Mouse (Mus musculus) limb, embryonic 13.5 days (tissue): Measurements from ENCODE around the gene Eml2. TPM values are rescaled to one million over a fixed set of nuclear protein-coding genes. Genes with fewer than 3 reads are reported as not detected.

ENCODE experiments used
- ATAC-seq: fragments of 200-750 bp; cut with Nextera tagmentation; 2 replicates; pipeline ENCODE4 v1.8.0; 2017; ENCODE audit warnings: low read depth, moderate number of reproducible peaks, moderate TSS enrichment; ENCODE audit not compliant: low FRiP score
- H3K27ac ChIP-seq: fragments of 300-500 bp; sonication (generic); 2 replicates; pipeline ENCODE4 v1.5.1; 2015; ENCODE audit warnings: inconsistent platforms, mild to moderate bottlenecking, moderate library complexity
- H3K27me3 ChIP-seq: fragments of 300-500 bp; sonication (generic); 2 replicates; pipeline ENCODE4 v1.6.1; 2015; ENCODE audit warnings: mild to moderate bottlenecking, inconsistent platforms
- H3K36me3 ChIP-seq: fragments of 300-500 bp; sonication (generic); 2 replicates; pipeline ENCODE4 v1.6.1; 2015; ENCODE audit warnings: inconsistent platforms, mild to moderate bottlenecking, moderate library complexity
- H3K4me1 ChIP-seq: fragments of 300-500 bp; sonication (generic); 2 replicates; pipeline ENCODE4 v1.6.1; 2015; ENCODE audit warnings: inconsistent platforms
- H3K4me2 ChIP-seq: fragments of 300-500 bp; sonication (generic); replicated peaks from 2 replicates; pipeline ENCODE4 v1.6.1; 2015; ENCODE audit warnings: inconsistent platforms, mild to moderate bottlenecking, moderate library complexity
- H3K4me3 ChIP-seq: fragments of 300-500 bp; sonication (generic); 2 replicates; pipeline ENCODE4 v1.5.1; 2015; ENCODE audit warnings: moderate library complexity, mild to moderate bottlenecking, inconsistent platforms
- H3K9ac ChIP-seq: fragments of 300-500 bp; sonication (generic); 2 replicates; pipeline ENCODE4 v1.6.1; 2015; ENCODE audit warnings: mild to moderate bottlenecking, inconsistent platforms
- H3K9me3 ChIP-seq: fragments of 300-500 bp; sonication (generic); 2 replicates; pipeline ENCODE4 v1.6.1; 2016; ENCODE audit warnings: inconsistent platforms
- WGBS: fragments of 180-500 bp; shearing (Covaris S2); methylation state at CpG from one replicate; pipeline ENCODE4 v1.1.7; 2015; 5-methylcytosine and 5-hydroxymethylcytosine counted together
- polyA plus RNA-seq: library from polyadenylated mRNA; unstranded; fragments of >200 nt; fragmentation: Nextera tagmentation; extraction: Ambion mirVana; gene quantifications from 2 replicates; pipeline ENCODE4 v1.2.1, GENCODE M21; 2015

The Eml2 gene
- polyA plus RNA-seq, 1 experiment from 2014 or later, result 5.5 TPM

DNA sequence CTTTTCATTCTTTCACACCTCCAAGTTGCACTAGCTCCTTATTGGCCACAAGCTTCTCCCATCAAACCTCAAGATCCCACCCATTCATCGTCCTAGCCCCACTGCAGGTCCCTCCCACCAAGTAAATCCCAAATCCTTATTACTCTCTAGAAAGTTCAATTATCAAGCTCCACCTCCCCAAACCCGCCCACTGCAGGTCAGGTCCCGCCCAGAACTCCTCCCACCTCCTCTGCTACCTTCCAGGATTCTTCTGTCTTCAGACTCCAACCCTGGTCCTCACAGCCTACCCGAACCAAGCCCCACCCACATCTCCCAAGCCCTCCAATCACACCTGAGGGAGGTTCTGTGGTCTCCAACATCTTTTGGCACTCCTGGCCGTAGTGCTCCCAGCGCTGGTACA is 12.0 kb upstream of the Eml2 start:
- peaks cover 68% of the 10 kb centered on the region for H3K27me3 ChIP-seq
- 0 out of 2 replicates have a peak overlapping the region, but pooled peaks have one; percentile 10 for H3K27ac ChIP-seq
- peak; percentile 84 for ATAC-seq
- H3K36me3 ChIP-seq, result no peaks in the 10 kb centered on the region
- H3K4me2 ChIP-seq, result peak overlapping the region; percentile 52
- peaks cover 38% of the 10 kb centered on the region for H3K4me1 ChIP-seq
- H3K9ac ChIP-seq, result no peak overlapping the region
- H3K9me3 ChIP-seq, result 0 out of 2 replicates have a peak, but pooled peaks cover 5% of the 10 kb centered on the region
- peak overlapping the region; percentile 8 for H3K4me3 ChIP-seq
- under 1% methylated on average over 6 of the region's 6 CpGs for WGBS

DNA sequence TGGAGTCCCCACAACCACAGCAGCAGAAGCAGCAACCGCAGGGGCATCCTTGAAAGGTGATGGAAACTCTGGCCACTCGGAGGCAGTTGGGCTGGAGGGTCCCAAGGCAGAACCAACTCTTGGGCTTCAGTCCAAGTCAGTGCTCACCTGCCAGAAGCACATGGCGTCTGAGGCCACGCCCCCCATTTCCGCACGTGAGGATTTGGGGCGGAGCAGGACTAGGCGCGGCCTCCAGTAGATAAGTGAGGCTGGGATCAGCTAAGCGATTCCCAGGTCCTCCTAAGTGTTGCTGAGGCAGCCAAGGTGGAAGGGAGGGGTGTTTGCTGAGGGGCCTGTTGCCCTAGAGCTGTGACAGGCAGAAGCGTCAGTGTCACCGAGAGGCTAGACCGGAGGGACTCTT is 11.2 kb upstream of the Eml2 start:
- H3K27ac ChIP-seq, result no peak overlapping the region
- no peak overlapping the region for H3K9ac ChIP-seq
- 0% methylated on average over 13 of the region's 13 CpGs for WGBS
- peaks cover 63% of the 10 kb centered on the region for H3K27me3 ChIP-seq
- peaks cover 31% of the 10 kb centered on the region for H3K4me1 ChIP-seq
- peak overlapping the region; percentile 52 for H3K4me2 ChIP-seq
- 0 out of 2 replicates have a peak, but pooled peaks cover 5% of the 10 kb centered on the region for H3K9me3 ChIP-seq
- peak overlapping the region; percentile 8; the same call in 1 of the 2 replicates for H3K4me3 ChIP-seq
- ATAC-seq, result no peak
- no peaks in the 10 kb centered on the region for H3K36me3 ChIP-seq

DNA sequence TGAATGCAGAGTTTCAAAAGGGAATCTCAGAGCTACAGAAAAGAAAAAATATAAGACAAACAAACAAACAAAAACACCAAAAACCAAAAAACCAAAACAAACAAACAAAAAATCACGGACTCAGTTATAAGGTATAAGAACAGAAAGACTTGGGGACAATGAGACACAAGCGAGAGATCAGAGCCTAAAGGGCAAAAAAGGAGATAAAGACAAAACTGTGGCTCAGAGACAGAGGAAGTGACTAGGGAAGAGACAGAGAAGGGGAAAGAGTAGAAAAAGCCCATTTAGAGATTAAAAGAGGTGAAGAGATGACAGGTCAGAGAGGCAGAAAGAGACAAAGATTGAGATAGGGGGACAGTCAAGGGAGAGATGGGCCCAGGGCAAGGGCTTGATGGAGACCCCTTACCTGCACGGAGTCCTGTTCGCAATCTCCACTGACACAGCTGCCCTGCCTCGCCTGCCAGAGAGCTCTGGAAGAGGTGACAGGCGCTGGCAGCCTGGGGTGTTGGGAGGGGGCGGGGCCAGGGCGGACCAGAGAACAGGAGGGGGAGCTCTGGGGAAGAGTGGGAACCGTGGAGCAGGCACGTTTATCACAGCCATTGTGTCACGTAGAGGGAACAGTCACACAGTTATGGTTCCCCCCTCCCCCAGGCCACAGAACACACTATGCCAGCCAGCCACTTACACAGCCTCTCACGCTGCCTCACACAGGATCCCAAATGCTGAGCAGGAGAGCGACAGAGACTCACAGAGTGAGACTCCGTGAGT is 10.4 kb upstream of the Eml2 start, which contains the start of gene Gipr:
Gipr (minus strand) TSS at position 472 of the 768 bp plus-strand sequence.
- peak within 1 kb of the TSS; percentile 32; the same call in 1 of the 2 replicates for H3K9ac ChIP-seq
- H3K4me3 ChIP-seq, result peak within 1 kb of the TSS; percentile 8; the same call in 1 of the 2 replicates

DNA sequence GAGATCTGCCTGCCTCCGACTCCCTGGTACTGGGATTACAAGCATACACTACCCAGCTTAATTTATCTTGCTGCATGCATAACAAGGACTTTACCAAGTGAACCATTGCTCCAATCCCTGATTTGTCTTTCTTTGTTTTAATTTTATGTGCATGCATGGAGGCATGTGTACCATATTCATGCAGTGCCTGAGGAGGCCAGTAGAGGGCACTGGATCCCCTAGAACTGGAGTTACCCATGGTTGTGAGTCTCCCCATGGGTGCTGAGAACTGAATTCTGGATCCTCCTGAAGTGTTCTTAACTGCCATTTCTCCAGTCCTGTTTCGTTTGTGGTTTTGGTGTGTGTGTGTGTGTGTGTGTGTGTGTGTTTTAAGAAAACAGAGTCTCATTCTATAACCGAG is 9.2 kb upstream of the Eml2 start:
- Histone ChIP-seq H3K27me3 (peaks cover 49% of the 10 kb centered on the region), H3K9me3 (0 out of 2 replicates have a peak, but pooled peaks cover 5% of the 10 kb centered on the region), H3K4me2 (no peak overlapping the region), H3K27ac (no peak overlapping the region), H3K4me3 (no peak overlapping the region), H3K9ac (no peak overlapping the region), H3K36me3 (no peaks in the 10 kb centered on the region), H3K4me1 (peaks cover 24% of the 10 kb centered on the region)
- ATAC-seq, result no peak
- 88% methylated on average over 3 of the region's 3 CpGs for WGBS

More for the DNA sequence above, 10.4 kb upstream of the Eml2 start, which contains the start of gene Gipr:
- no peak for ATAC-seq
- 0 out of 2 replicates have a peak, but pooled peaks cover 5% of the 10 kb centered on the region for H3K9me3 ChIP-seq
- H3K36me3 ChIP-seq, result no peaks in the 10 kb centered on the region
- peaks cover 56% of the 10 kb centered on the region for H3K27me3 ChIP-seq
- 10% methylated on average over 14 of the region's 14 CpGs for WGBS
- peaks cover 24% of the 10 kb centered on the region for H3K4me1 ChIP-seq
- H3K27ac ChIP-seq, result no peak within 1 kb of the TSS
- peak within 1 kb of the TSS; percentile 52 for H3K4me2 ChIP-seq

DNA sequence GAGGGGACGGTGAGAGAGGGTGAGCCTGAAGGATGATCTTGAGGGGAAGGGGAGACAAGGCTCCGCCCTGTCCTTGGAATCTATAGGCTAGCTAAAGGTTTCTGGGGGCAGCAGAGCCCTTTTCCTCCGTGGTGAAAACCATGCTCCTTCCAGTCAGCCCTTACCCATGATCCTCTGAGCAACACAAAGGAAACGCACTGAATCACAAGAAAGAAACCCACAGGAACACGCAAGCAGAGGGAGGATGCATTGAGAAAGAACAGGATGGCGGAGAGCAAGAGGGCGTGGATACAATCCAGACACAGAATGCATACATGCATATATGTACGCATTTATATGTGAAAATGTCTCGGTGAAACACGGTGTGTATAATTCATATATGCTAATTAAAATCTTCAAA is 6.7 kb upstream of the Eml2 start:
- WGBS, result 67% methylated on average over 10 of the region's 10 CpGs
- H3K9ac ChIP-seq, result no peak overlapping the region

DNA sequence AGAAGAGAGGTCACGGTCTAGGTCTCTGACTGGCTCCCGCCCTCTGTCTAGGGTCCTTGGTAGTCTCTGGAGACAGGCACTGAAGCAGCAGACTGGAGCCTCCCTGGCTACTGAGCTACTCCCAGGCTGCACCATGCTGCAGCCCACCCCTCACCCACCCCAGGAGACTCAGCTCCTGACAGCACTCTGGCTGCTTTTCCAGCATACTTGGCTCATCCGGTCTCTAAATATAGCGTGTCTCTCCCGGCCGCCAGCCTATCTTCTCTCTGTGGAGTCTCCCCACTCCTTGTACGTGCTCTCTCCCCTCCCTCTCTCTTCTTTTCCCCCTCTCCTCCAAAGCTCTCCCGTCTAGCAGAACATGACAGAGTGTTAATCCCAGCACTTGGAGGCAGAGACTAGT is 6.1 kb upstream of the Eml2 start:
- ATAC-seq, result no peak
- 62% methylated on average over 8 of the region's 8 CpGs for WGBS
- H3K9ac ChIP-seq, result no peak overlapping the region; the same call in 1 of the 2 replicates

More for the DNA sequence above, 6.7 kb upstream of the Eml2 start:
- Histone ChIP-seq H3K9me3 (0 out of 2 replicates have a peak, but pooled peaks cover 5% of the 10 kb centered on the region), H3K4me2 (no peak overlapping the region), H3K27me3 (peaks cover 42% of the 10 kb centered on the region), H3K4me3 (no peak overlapping the region), H3K4me1 (peaks cover 19% of the 10 kb centered on the region), H3K27ac (no peak overlapping the region), H3K36me3 (no peaks in the 10 kb centered on the region)
- ATAC-seq, result no peak

DNA sequence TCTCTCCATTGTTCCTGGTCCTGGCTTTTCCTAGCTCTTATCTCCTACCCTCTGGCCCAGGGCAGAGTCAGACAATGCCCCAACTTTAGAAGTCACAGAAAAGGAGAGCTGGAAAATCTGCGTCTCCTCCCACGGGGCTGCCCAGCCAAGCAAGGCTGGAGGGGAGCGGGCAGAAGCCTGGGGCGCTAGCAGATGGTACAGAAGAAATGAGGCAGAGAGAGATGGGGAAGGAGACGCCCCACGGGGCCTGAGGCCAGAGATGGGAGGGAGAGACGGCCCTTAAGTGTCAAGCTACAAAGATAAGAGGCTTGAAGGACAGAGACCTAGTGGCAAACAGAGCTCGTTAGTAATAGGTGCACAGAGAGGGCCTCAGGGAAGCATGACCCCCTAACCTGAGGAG is 4.4 kb upstream of the Eml2 start:
- no peaks in the 10 kb centered on the region for H3K36me3 ChIP-seq
- 0 out of 2 replicates have a peak, but pooled peaks cover 5% of the 10 kb centered on the region for H3K9me3 ChIP-seq
- H3K4me1 ChIP-seq, result peaks cover 11% of the 10 kb centered on the region
- 59% methylated on average over 8 of the region's 8 CpGs for WGBS
- H3K4me2 ChIP-seq, result no peak overlapping the region
- H3K27ac ChIP-seq, result no peak overlapping the region
- H3K27me3 ChIP-seq, result peaks cover 43% of the 10 kb centered on the region
- no peak for ATAC-seq
- no peak overlapping the region for H3K9ac ChIP-seq
- H3K4me3 ChIP-seq, result no peak overlapping the region

More for the DNA sequence above, 6.1 kb upstream of the Eml2 start:
- Histone ChIP-seq H3K27me3 (peaks cover 41% of the 10 kb centered on the region), H3K4me3 (no peak overlapping the region), H3K36me3 (no peaks in the 10 kb centered on the region), H3K9me3 (0 out of 2 replicates have a peak, but pooled peaks cover 5% of the 10 kb centered on the region), H3K27ac (no peak overlapping the region), H3K4me2 (no peak overlapping the region), H3K4me1 (peaks cover 13% of the 10 kb centered on the region)

DNA sequence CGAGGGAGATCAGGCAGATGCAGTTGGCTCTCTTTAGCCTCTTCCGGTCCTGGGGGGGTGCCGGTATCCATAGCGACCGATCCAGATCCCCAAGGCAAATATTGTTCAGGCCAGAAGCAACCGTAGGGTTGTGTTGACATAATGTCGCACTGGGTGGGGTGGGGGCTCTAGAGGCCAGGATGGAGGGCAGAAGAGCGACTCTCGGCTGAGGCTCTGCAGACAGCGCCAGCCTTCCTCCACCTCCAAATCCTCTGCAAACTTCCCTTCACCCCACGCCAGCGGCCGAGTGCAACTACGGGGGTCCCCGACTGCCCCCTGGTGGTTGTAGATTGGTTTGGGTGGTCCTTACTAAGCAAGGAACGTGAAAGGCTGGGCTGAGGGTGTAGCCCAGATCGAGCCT is 3.3 kb upstream of the Eml2 start:
- peaks cover 53% of the 10 kb centered on the region for H3K27me3 ChIP-seq
- ATAC-seq, result peak; percentile 75

DNA sequence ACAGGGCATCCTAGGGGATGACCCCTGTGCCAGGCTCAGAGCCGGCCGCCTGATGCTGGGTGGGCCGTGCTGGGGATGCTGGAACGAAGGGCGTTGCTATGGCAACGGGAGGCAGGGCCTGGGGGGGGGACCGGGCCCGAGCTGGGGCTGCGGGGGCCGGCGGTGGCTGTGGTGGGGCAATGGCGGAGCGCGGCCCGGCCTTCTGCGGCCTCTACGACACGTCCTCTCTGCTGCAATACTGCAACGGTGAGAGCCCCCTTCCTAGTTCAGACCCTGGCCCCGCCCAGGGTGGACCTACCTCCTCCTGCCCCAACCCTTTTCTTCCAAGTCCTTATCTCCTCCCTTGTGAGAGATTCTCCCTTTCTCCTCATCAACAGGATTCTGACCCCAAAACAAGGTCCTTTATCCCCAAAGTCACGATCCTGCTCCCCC is 311 bp downstream of the Eml2 start:
- H3K4me1 ChIP-seq, result peaks cover 25% of the 10 kb centered on the region
- no peak overlapping the region for H3K27ac ChIP-seq
- H3K36me3 ChIP-seq, result no peaks in the 10 kb centered on the region
- WGBS, result 4% methylated on average over 21 of the region's 21 CpGs
- peak overlapping the region; percentile 60 for H3K4me2 ChIP-seq
- peaks cover 7% of the 10 kb centered on the region for H3K9me3 ChIP-seq
- ATAC-seq, result no peak
- peaks cover 78% of the 10 kb centered on the region for H3K27me3 ChIP-seq
- H3K9ac ChIP-seq, result peak overlapping the region; percentile 55
- peak overlapping the region; percentile 37 for H3K4me3 ChIP-seq

More for the DNA sequence above, 3.3 kb upstream of the Eml2 start:
- WGBS, result 5% methylated on average over 17 of the region's 17 CpGs
- peak overlapping the region; percentile 58; the same call in 1 of the 2 replicates for H3K9ac ChIP-seq
- peak overlapping the region; percentile 65 for H3K4me2 ChIP-seq
- H3K4me1 ChIP-seq, result peaks cover 11% of the 10 kb centered on the region
- no peak overlapping the region for H3K27ac ChIP-seq
- H3K36me3 ChIP-seq, result no peaks in the 10 kb centered on the region
- no peaks in the 10 kb centered on the region for H3K9me3 ChIP-seq
- peak overlapping the region; percentile 38 for H3K4me3 ChIP-seq

DNA sequence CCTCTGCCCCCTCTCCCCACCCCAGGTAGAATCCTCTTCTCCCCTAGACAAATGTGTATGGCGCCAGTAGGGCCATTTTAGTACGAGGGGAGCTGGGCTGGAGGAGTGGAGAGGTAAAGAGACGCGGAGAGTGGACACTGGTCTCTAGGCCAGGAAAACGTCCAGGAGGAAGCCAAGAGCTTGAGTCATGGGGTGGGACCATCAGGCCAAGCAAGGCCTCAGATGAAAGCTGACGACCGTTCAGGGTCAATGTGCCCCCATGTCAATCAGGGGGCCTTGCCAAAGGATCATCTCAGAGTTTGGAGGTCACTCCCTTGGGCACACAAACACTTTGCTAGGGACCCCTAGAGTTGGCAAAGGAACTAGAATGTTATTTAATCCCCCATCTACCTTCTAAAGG is 995 bp downstream of the Eml2 start:
- ATAC-seq, result no peak
- 72% methylated on average over 7 of the region's 7 CpGs for WGBS

DNA sequence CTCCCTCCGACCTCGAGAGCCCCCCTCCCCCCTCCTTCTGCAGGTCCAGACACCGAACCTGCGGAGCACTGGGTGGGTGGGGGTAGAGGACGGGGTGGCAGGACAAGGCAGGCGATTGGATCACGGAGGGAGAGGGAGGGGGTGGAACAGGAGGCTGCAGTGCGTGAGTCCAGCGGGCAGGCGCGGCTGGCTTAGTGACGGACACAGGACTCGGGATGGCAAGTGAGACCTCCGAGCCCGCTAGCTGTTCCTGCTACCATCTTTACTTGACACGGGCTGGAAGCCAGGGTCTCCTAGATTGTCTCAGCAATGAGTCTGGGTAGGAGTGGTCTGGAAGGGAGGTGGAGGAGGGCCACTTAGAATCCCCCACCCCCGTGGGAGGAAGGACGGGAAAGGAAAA is 1.8 kb downstream of the Eml2 start:
- Histone ChIP-seq H3K9me3 (peaks cover 7% of the 10 kb centered on the region), H3K27ac (no peak overlapping the region), H3K4me1 (peaks cover 29% of the 10 kb centered on the region), H3K4me2 (peak overlapping the region; percentile 59; the same call in 1 of the 2 replicates), H3K4me3 (0 out of 2 replicates have a peak overlapping the region, but pooled peaks have one; percentile 36), H3K36me3 (no peaks in the 10 kb centered on the region), H3K9ac (no peak overlapping the region), H3K27me3 (peaks cover 78% of the 10 kb centered on the region)
- 11% methylated on average over 18 of the region's 18 CpGs for WGBS
- ATAC-seq, result no peak

More for the DNA sequence above, 995 bp downstream of the Eml2 start:
- H3K9ac ChIP-seq, result no peak overlapping the region
- H3K4me2 ChIP-seq, result no peak overlapping the region
- no peak overlapping the region for H3K27ac ChIP-seq
- peaks cover 7% of the 10 kb centered on the region for H3K9me3 ChIP-seq
- peaks cover 32% of the 10 kb centered on the region for H3K4me1 ChIP-seq
- no peaks in the 10 kb centered on the region for H3K36me3 ChIP-seq
- H3K4me3 ChIP-seq, result 0 out of 2 replicates have a peak overlapping the region, but pooled peaks have one; percentile 37
- peaks cover 78% of the 10 kb centered on the region for H3K27me3 ChIP-seq

DNA sequence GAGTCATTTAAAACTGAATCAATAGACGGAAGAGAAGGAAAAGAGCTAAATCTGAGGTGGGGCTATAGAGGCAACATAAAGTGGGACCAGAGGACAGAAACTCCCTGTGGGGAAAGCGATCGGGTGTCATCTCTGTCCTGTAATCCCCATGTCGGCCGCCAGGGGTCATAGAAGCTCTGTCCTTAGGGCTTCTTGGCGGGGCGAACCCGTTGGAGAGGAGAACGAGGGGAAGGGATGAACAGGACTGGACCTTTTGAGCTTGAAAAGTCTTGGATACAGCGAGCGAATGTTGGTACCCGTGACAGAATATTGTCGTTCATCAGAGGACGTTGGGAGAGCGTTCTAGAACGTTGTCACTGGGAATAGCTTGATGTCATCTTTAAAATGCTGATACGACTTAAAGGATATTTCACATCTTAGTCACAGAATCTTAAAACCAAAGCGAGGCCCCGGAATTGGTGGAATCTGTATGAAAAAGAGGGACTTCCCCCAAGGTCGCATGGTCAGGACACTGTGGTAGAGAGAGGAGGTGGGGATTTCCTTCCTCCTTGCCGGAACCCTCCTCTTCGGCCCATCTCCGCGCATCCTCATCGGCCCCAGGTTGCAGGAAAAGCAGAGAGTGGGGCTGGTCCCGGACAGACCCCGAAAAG is 2.3 kb downstream of the Eml2 start:
- Histone ChIP-seq H3K27ac (no peak overlapping the region), H3K4me1 (peaks cover 29% of the 10 kb centered on the region), H3K9ac (no peak overlapping the region), H3K4me3 (peak overlapping the region; percentile 36), H3K4me2 (peak overlapping the region; percentile 59), H3K9me3 (peaks cover 7% of the 10 kb centered on the region), H3K36me3 (peaks cover 3% of the 10 kb centered on the region; the same call in 1 of the 2 replicates), H3K27me3 (peaks cover 74% of the 10 kb centered on the region)
- no peak for ATAC-seq
- WGBS, result 6% methylated on average over 27 of the region's 27 CpGs
